Mouse (Mus musculus) mouse embryonic stem cell (cell line): ENCODE results near the gene Stk17b.
"Not testable (repeated sequence)": the region's sequence is repeated elsewhere in the genome, so short reads cannot be mapped to it uniquely, and the experiment has no call there.

ENCODE experiments used
- in situ Hi-C, 2 experiments: fragments of 300-500 bp; cut with MboI; formaldehyde crosslinking; loops; 1 replicate in 1 of 2; 3 replicates in 1 of 2; pipeline ENCODE4 v1.14.3; 2019 to 2020; ENCODE audit warnings: low sequenced_read_pairs in 2 of 2, low pct_unique_long_range_greater_than_20kb in 1 of 2, mixed read lengths in 1 of 2; ENCODE audit not compliant: unreplicated experiment in 1 of 2

Gene Stk17b

GRCm38 (mm10) chr1:53741742-53742458, 43.1 kb downstream of the Stk17b start:
- in situ Hi-C loops, result no loop called here

GRCm38 (mm10) chr1:53740777-53741336, 44.2 kb downstream of the Stk17b start:
- in situ Hi-C loops, result no loop called here

- in situ Hi-C loops, result not testable (repeated sequence)
Observed at GRCm38 (mm10) chr1:53740077-53740776, 44.8 kb downstream of the Stk17b start.

- in situ Hi-C loops, result no loop called here
Observed at GRCm38 (mm10) chr1:53736583-53736982, 48.4 kb downstream of the Stk17b start.

GRCm38 (mm10) chr1:53728489-53729225, 56.4 kb downstream of the Stk17b start:
- in situ Hi-C loops, result loop anchor here in 1 of 2 experiments (10.0 kb wide), 1 partner anchor 156 kb away; no protein-coding TSS in a partner anchor

GRCm38 (mm10) chr1:53726883-53727282, 58.1 kb downstream of the Stk17b start:
- in situ Hi-C loops, result loop anchor here in 1 of 2 experiments (10.0 kb wide), 1 partner anchor 158 kb away; no protein-coding TSS in a partner anchor

GRCm38 (mm10) chr1:53721353-53721752, 63.7 kb downstream of the Stk17b start:
- in situ Hi-C loops, result loop anchor here (10.0 to 25.0 kb wide), 2 partner anchors 163 to 641 kb away; no protein-coding TSS in a partner anchor

- in situ Hi-C loops, result loop anchor here (10.0 to 25.0 kb wide), 2 partner anchors 164 to 642 kb away; no protein-coding TSS in a partner anchor
Observed at GRCm38 (mm10) chr1:53720601-53721351, 64.2 kb downstream of the Stk17b start.

- in situ Hi-C loops, result loop anchor here in 1 of 2 experiments (5.0 to 25.0 kb wide), 2 partner anchors 171 to 646 kb away; no protein-coding TSS in a partner anchor
Observed at GRCm38 (mm10) chr1:53715966-53716515, 69.0 kb downstream of the Stk17b start.

- in situ Hi-C loops, result loop anchor here in 1 of 2 experiments (5.0 to 25.0 kb wide), 2 partner anchors 172 to 647 kb away; no protein-coding TSS in a partner anchor
Observed at GRCm38 (mm10) chr1:53715446-53715845, 69.6 kb downstream of the Stk17b start.

GRCm38 (mm10) chr1:53713383-53713782, 71.6 kb downstream of the Stk17b start:
- in situ Hi-C loops, result loop anchor here in 1 of 2 experiments (25.0 kb wide), 1 partner anchor 649 kb away; no protein-coding TSS in a partner anchor

GRCm38 (mm10) chr1:53711069-53711468, 74.0 kb downstream of the Stk17b start:
- in situ Hi-C loops, result loop anchor here in 1 of 2 experiments (25.0 kb wide), 1 partner anchor 651 kb away; no protein-coding TSS in a partner anchor

- in situ Hi-C loops, result loop anchor here in 1 of 2 experiments (25.0 kb wide), 1 partner anchor 653 kb away; no protein-coding TSS in a partner anchor
Observed at GRCm38 (mm10) chr1:53709602-53710001, 75.4 kb downstream of the Stk17b start.

GRCm38 (mm10) chr1:53706431-53707361, 78.3 kb downstream of the Stk17b start, which contains the start of gene Dnah7a:
Gene Dnah7a (minus strand): TSS chr1:53706784.
- in situ Hi-C loops, result loop anchor here in 1 of 2 experiments (25.0 kb wide), 1 partner anchor 656 kb away; no protein-coding TSS in a partner anchor
